Mouse (Mus musculus) forebrain, embryonic 11.5 days (tissue): ENCODE results near the gene Agpat1. TPM values are rescaled to one million over a fixed set of nuclear protein-coding genes. Genes with fewer than 3 reads are reported as not detected.
A peak's percentile ranks its signal among the peaks of the same experiment; 100 is the strongest.

Experiments used
- ATAC-seq: fragments of 200-750 bp; cut with Nextera tagmentation; replicated peaks from 2 replicates; pipeline ENCODE4 v1.8.0; 2017; ENCODE audit warnings: moderate TSS enrichment; ENCODE audit not compliant: low FRiP score
- DNase-seq: peaks from one replicate; pipeline ENCODE4 v3.0.0-alpha.2; 2017; ENCODE audit warnings: low spot score
- H3K27ac ChIP-seq: fragments of 300-500 bp; sonication (generic); 2 replicates; pipeline ENCODE4 v1.5.1; 2014; ENCODE audit warnings: low read depth, low read length
- H3K27me3 ChIP-seq: fragments of 300-500 bp; sonication (generic); 2 replicates; pipeline ENCODE4 v1.6.1; 2014; ENCODE audit warnings: mild to moderate bottlenecking, low read length, mixed read lengths; ENCODE audit not compliant: control insufficient read depth, insufficient read depth
- H3K36me3 ChIP-seq: fragments of 300-500 bp; sonication (generic); 2 replicates; pipeline ENCODE4 v1.6.1; 2014; ENCODE audit warnings: mild to moderate bottlenecking, low read length, moderate library complexity, mixed read lengths; ENCODE audit not compliant: control insufficient read depth, insufficient read depth
- H3K4me1 ChIP-seq: fragments of 300-500 bp; sonication (generic); replicated peaks from 2 replicates; pipeline ENCODE4 v1.6.1; 2014; ENCODE audit warnings: low read length, mixed read lengths; ENCODE audit not compliant: control insufficient read depth, insufficient read depth
- H3K4me2 ChIP-seq: fragments of 300-500 bp; sonication (generic); 2 replicates; pipeline ENCODE4 v1.6.1; 2014; ENCODE audit warnings: low read depth, mild to moderate bottlenecking, low read length, moderate library complexity, mixed read lengths; ENCODE audit not compliant: severe bottlenecking
- H3K4me3 ChIP-seq: fragments of 300-500 bp; sonication (generic); 2 replicates; pipeline ENCODE4 v1.5.1; 2014; ENCODE audit warnings: low read depth, low read length
- H3K9ac ChIP-seq: fragments of 300-500 bp; sonication (generic); 2 replicates; pipeline ENCODE4 v1.6.1; 2014; ENCODE audit warnings: low read length
- H3K9me3 ChIP-seq: fragments of 300-500 bp; sonication (generic); 2 replicates; pipeline ENCODE4 v1.6.1; 2016; ENCODE audit warnings: low read length, mixed read lengths; ENCODE audit not compliant: control insufficient read depth
- WGBS: fragments of 180-500 bp; shearing (Covaris S2); extraction: QIAGEN DNeasy Blood & Tissue Kit; methylation state at CpG from one replicate; pipeline ENCODE4 v1.1.7; 2014; 5-methylcytosine and 5-hydroxymethylcytosine counted together
- polyA plus RNA-seq: library from polyadenylated mRNA; unstranded; fragments of >200 nt; fragmentation: Nextera tagmentation; extraction: Ambion mirVana; gene quantifications from 2 replicates; pipeline ENCODE4 v1.2.1, GENCODE M21; 2014

Agpat1 gene
- polyA plus RNA-seq, 1 experiment from 2014 or later, result 93.4 TPM

- DNase-seq, result no peak
- no peak for ATAC-seq
- Histone ChIP-seq H3K9ac (no peak overlapping the region; the same call in 1 of the 2 replicates), H3K36me3 (no peaks in the 10 kb centered on the region; the same call in 1 of the 2 replicates), H3K27me3 (peaks cover 26% of the 10 kb centered on the region), H3K4me2 (peak overlapping the region; percentile 67; the same call in 1 of the 2 replicates), H3K9me3 (no peaks in the 10 kb centered on the region), H3K27ac (peak overlapping the region; percentile 20; the same call in 1 of the 2 replicates), H3K4me1 (peaks cover 28% of the 10 kb centered on the region), H3K4me3 (no peak overlapping the region)
- 11% methylated on average over 5 of the region's 5 CpGs for WGBS
These were observed 24.5 kb downstream of the Agpat1 start for GRCm38 (mm10) chr17:34628644-34628967.

- peak within 1 kb of the TSS; percentile 67 for H3K4me2 ChIP-seq
- peaks cover 28% of the 10 kb centered on the region for H3K4me1 ChIP-seq
- peaks cover 26% of the 10 kb centered on the region for H3K27me3 ChIP-seq
- peak within 1 kb of the TSS; percentile 47 for H3K9ac ChIP-seq
- under 1% methylated on average over 16 of the region's 16 CpGs for WGBS
- no peaks in the 10 kb centered on the region; the same call in 1 of the 2 replicates for H3K36me3 ChIP-seq
- peak within 1 kb of the TSS; percentile 20; the same call in 1 of the 2 replicates for H3K27ac ChIP-seq
- H3K9me3 ChIP-seq, result no peaks in the 10 kb centered on the region
- DNase-seq, result peak; percentile 60
- H3K4me3 ChIP-seq, result peak within 1 kb of the TSS; percentile 48
- peak; percentile 26; the same call in 1 of the 2 replicates for ATAC-seq
These were observed 25.2 kb downstream of the Agpat1 start, which contains the start of gene Prrt1 for GRCm38 (mm10) chr17:34629221-34629751. Gene Prrt1, plus strand, starts transcription at chr17:34629533.

- ATAC-seq (no peak), DNase-seq (peak; percentile 57)
- no peaks in the 10 kb centered on the region; the same call in 1 of the 2 replicates for H3K36me3 ChIP-seq
- no peak overlapping the region for H3K27ac ChIP-seq
- peak overlapping the region; percentile 49; the same call in 1 of the 2 replicates for H3K4me2 ChIP-seq
- H3K27me3 ChIP-seq, result peaks cover 26% of the 10 kb centered on the region
- H3K4me3 ChIP-seq, result peak overlapping the region; percentile 22
- WGBS, result 13% methylated on average over 12 of the region's 12 CpGs
- no peaks in the 10 kb centered on the region for H3K9me3 ChIP-seq
- peaks cover 28% of the 10 kb centered on the region for H3K4me1 ChIP-seq
- peak overlapping the region; percentile 16; the same call in 1 of the 2 replicates for H3K9ac ChIP-seq
These were observed 25.9 kb downstream of the Agpat1 start for GRCm38 (mm10) chr17:34629796-34630603.

- H3K4me1 ChIP-seq, result peaks cover 28% of the 10 kb centered on the region
- no peaks in the 10 kb centered on the region for H3K36me3 ChIP-seq
- H3K27me3 ChIP-seq, result peaks cover 26% of the 10 kb centered on the region
- H3K27ac ChIP-seq, result no peak overlapping the region
- H3K4me3 ChIP-seq, result peak overlapping the region; percentile 22
- H3K9ac ChIP-seq, result peak overlapping the region; percentile 43
- no peaks in the 10 kb centered on the region for H3K9me3 ChIP-seq
- H3K4me2 ChIP-seq, result peak overlapping the region; percentile 49
- peak; percentile 57 for DNase-seq
- ATAC-seq, result no peak
- WGBS, result 3% methylated on average over 44 of the region's 48 CpGs
These were observed 26.8 kb downstream of the Agpat1 start for GRCm38 (mm10) chr17:34630761-34631301.

- H3K4me1 ChIP-seq, result peaks cover 28% of the 10 kb centered on the region
- ATAC-seq (no peak), DNase-seq (peak; percentile 59)
- H3K27ac ChIP-seq, result no peak overlapping the region
- peak overlapping the region; percentile 31 for H3K4me3 ChIP-seq
- peak overlapping the region; percentile 48 for H3K9ac ChIP-seq
- no peaks in the 10 kb centered on the region for H3K9me3 ChIP-seq
- H3K36me3 ChIP-seq, result no peaks in the 10 kb centered on the region
- peaks cover 26% of the 10 kb centered on the region for H3K27me3 ChIP-seq
- H3K4me2 ChIP-seq, result peak overlapping the region; percentile 72
- 3% methylated on average over 12 of the region's 12 CpGs for WGBS
These were observed 27.6 kb downstream of the Agpat1 start for GRCm38 (mm10) chr17:34631647-34632046.

- peak overlapping the region; percentile 72 for H3K4me2 ChIP-seq
- H3K36me3 ChIP-seq, result no peaks in the 10 kb centered on the region
- H3K27me3 ChIP-seq, result peaks cover 26% of the 10 kb centered on the region
- no peak overlapping the region for H3K27ac ChIP-seq
- peak; percentile 76 for DNase-seq
- no peak for ATAC-seq
- peak overlapping the region; percentile 31 for H3K4me3 ChIP-seq
- WGBS, result under 1% methylated on average over 26 of the region's 26 CpGs
- peak overlapping the region; percentile 48 for H3K9ac ChIP-seq
- H3K9me3 ChIP-seq, result no peaks in the 10 kb centered on the region
- H3K4me1 ChIP-seq, result peaks cover 28% of the 10 kb centered on the region
These were observed 28.2 kb downstream of the Agpat1 start for GRCm38 (mm10) chr17:34632261-34632691.

GRCm38 (mm10) chr17:34635671-34636070 lies 31.6 kb downstream of the Agpat1 start:
- Histone ChIP-seq H3K27ac (no peak overlapping the region), H3K9me3 (no peaks in the 10 kb centered on the region), H3K36me3 (no peaks in the 10 kb centered on the region), H3K4me1 (peaks cover 12% of the 10 kb centered on the region), H3K27me3 (peaks cover 16% of the 10 kb centered on the region), H3K4me2 (no peak overlapping the region), H3K4me3 (no peak overlapping the region), H3K9ac (no peak overlapping the region)
- DNase-seq (no peak), ATAC-seq (no peak)
- 71% methylated on average over 2 of the region's 2 CpGs for WGBS

- H3K27me3 ChIP-seq, result peaks cover 1% of the 10 kb centered on the region
- H3K9me3 ChIP-seq, result no peaks in the 10 kb centered on the region
- no peak overlapping the region for H3K4me2 ChIP-seq
- H3K27ac ChIP-seq, result no peak overlapping the region
- H3K4me1 ChIP-seq, result peaks cover 7% of the 10 kb centered on the region; the same call in 1 of the 2 replicates
- ATAC-seq, result no peak
- no peaks in the 10 kb centered on the region for H3K36me3 ChIP-seq
- 58% methylated on average over 3 of the region's 3 CpGs for WGBS
- no peak for DNase-seq
- no peak overlapping the region for H3K4me3 ChIP-seq
- H3K9ac ChIP-seq, result no peak overlapping the region
These were observed 33.4 kb downstream of the Agpat1 start for GRCm38 (mm10) chr17:34637459-34637858.
